Comparison of ENCODE assay signal across 8 mouse cellular contexts in genomic region chr10:80752079-80752625, GRCm38 (mm10). TPM values are rescaled to one million over a fixed set of nuclear protein-coding genes. Genes with fewer than 3 reads are reported as not detected.
A peak's percentile ranks its signal among the peaks of the same experiment; 100 is the strongest.
DNase-seq lines count a peak whose midpoint lies in the region; ATAC-seq lines count a peak whose summit lies in the region.

No protein-coding gene starts in this region.

- H3K27ac ChIP-seq in lung, embryonic 15.5 days: peak overlapping the region; percentile 93

- peak; percentile 41 to 57 for DNase-seq in spleen, adult 18-20 months
- DNase-seq in spleen, adult 12 weeks (ENCODE audit: low spot score): no peak
- peak; percentile 88 for DNase-seq in embryo, embryonic 11 days
- DNase-seq in heart, adult 11 months: peak; percentile 99
- peak; percentile 74 for DNase-seq in kidney, adult 11 months
- DNase-seq in ovary, adult 18-20 months (ENCODE audit: low spot score): peak; percentile 58
- peak; percentile 90 for DNase-seq in yolk sac, embryonic 10.5 days (ENCODE audit: low spot score)

- H3K9ac ChIP-seq in lung, embryonic 15.5 days: peak overlapping the region; percentile 19; the same call in 1 of the 2 replicates

- 5% methylated on average over 6 of the region's 6 CpGs for WGBS in lung, embryonic 15.5 days

- no peaks in the 10 kb centered on the region for H3K9me3 ChIP-seq in lung, embryonic 15.5 days

- H3K4me1 ChIP-seq in lung, embryonic 15.5 days: peaks cover 37% of the 10 kb centered on the region

- peak overlapping the region; percentile 25 for H3K4me3 ChIP-seq in lung, embryonic 15.5 days

- H3K4me2 ChIP-seq in lung, embryonic 15.5 days: peak overlapping the region; percentile 61

- no peaks in the 10 kb centered on the region for H3K36me3 ChIP-seq in lung, embryonic 15.5 days

- ATAC-seq in lung, embryonic 15.5 days (ENCODE audit: borderline replicate concordance, extremely low read depth, low FRiP score, low TSS enrichment): peak; percentile 58

- no peaks in the 10 kb centered on the region for H3K27me3 ChIP-seq in lung, embryonic 15.5 days

RNA-seq across cellular contexts. Expression of gene Dot1l, which starts 2.9 kb away (rescaled TPM):
- 15.5 and 18.3 TPM in 2 replicates for polyA plus RNA-seq in lung, embryonic 15.5 days (2015; fragmentation: Nextera tagmentation; extraction: Ambion mirVana)

RNA-seq across cellular contexts. Expression of gene Ap3d1, which starts 10.1 kb away (rescaled TPM):
- polyA plus RNA-seq in lung, embryonic 15.5 days (2015; fragmentation: Nextera tagmentation; extraction: Ambion mirVana): 68.2 and 72.4 TPM in 2 replicates

RNA-seq across cellular contexts. Expression of gene Sf3a2, which starts 45.8 kb away (rescaled TPM):
- polyA plus RNA-seq in lung, embryonic 15.5 days (2015; fragmentation: Nextera tagmentation; extraction: Ambion mirVana): 60.1 and 64.7 TPM in 2 replicates

RNA-seq across cellular contexts. Expression of gene Plekhj1, which starts 46.3 kb away (rescaled TPM):
- polyA plus RNA-seq in lung, embryonic 15.5 days (2015; fragmentation: Nextera tagmentation; extraction: Ambion mirVana): 116 and 118 TPM in 2 replicates

RNA-seq across cellular contexts. Expression of gene Izumo4, which starts 50.2 kb away (rescaled TPM):
- 19.8 and 23.0 TPM in 2 replicates for polyA plus RNA-seq in lung, embryonic 15.5 days (2015; fragmentation: Nextera tagmentation; extraction: Ambion mirVana)
